Comparison of ENCODE assay signal across 12 mouse cellular contexts in genomic region chr11:5432330-5432729, GRCm38 (mm10). TPM values are rescaled to one million over a fixed set of nuclear protein-coding genes. Genes with fewer than 3 reads are reported as not detected.
A peak's percentile ranks its signal among the peaks of the same experiment; 100 is the strongest.
DNase-seq lines count a peak whose midpoint lies in the region; ATAC-seq and TF ChIP-seq lines count a peak whose summit lies in the region.
"Had no signal": no experiment of that assay in that cellular context is flagged by ENCODE, and none has a peak within 500 bp of the region (broad histone marks: within the 10 kb centered on the region; RNA-seq: fewer than 3 reads in every experiment).

No protein-coding gene starts in this region.

- intact Hi-C loops in left cerebral cortex, postnatal 36 days (cut with DNase I), result loop anchor here (2.0 kb wide), 1 partner anchor 66 kb away; no protein-coding TSS in a partner anchor

- no peak overlapping the region for H3K27ac ChIP-seq in spleen, adult 2 months (ENCODE audit: insufficient read depth, low read length)
- H3K27ac ChIP-seq in hindbrain, embryonic 16.5 days (ENCODE audit: low read depth, low read length), result no peak overlapping the region
- H3K27ac ChIP-seq: liver, embryonic 15.5 days; midbrain, embryonic 13.5 days had no signal

- no peaks in the 10 kb centered on the region for H3K27me3 ChIP-seq in spleen, adult 2 months (ENCODE audit: control insufficient read depth, insufficient read depth, low read length)
- H3K27me3 ChIP-seq in hindbrain, embryonic 16.5 days (replicated peaks; ENCODE audit: control insufficient read depth, insufficient read depth, low read length), result no peaks in the 10 kb centered on the region
- H3K27me3 ChIP-seq: liver, embryonic 15.5 days; midbrain, embryonic 13.5 days had no signal

- H3K4me3 ChIP-seq in spleen, adult 2 months (ENCODE audit: extremely low read depth, insufficient read depth, insufficient read length), result no peak overlapping the region
- no peak overlapping the region for H3K4me3 ChIP-seq in hindbrain, embryonic 16.5 days (ENCODE audit: low read length)
- H3K4me3 ChIP-seq: liver, embryonic 15.5 days; midbrain, embryonic 13.5 days had no signal

- 3% methylated on average over 2 of the region's 2 CpGs for WGBS in spleen, adult 2 months
- 47% methylated on average over 2 of the region's 2 CpGs for WGBS in hindbrain, embryonic 16.5 days

- H3K4me2 ChIP-seq in hindbrain, embryonic 16.5 days (ENCODE audit: low read length), result no peak overlapping the region
- H3K4me2 ChIP-seq: liver, embryonic 15.5 days; midbrain, embryonic 13.5 days had no signal

- no peaks in the 10 kb centered on the region for H3K36me3 ChIP-seq in spleen, adult 2 months (ENCODE audit: control insufficient read depth, insufficient read depth, low read length)
- H3K36me3 ChIP-seq in hindbrain, embryonic 16.5 days (ENCODE audit: control insufficient read depth, insufficient read depth, low read length), result no peaks in the 10 kb centered on the region
- H3K36me3 ChIP-seq: liver, embryonic 15.5 days; midbrain, embryonic 13.5 days had no signal

- no peak for TF ChIP-seq POLR2A in spleen, adult 2 months (IDR thresholded peaks at IDR 0.05; ENCODE audit: low read depth, low read length)

- peaks cover 22% of the 10 kb centered on the region; the same call in 1 of the 2 replicates for H3K4me1 ChIP-seq in spleen, adult 2 months (ENCODE audit: control insufficient read depth, insufficient read depth, insufficient read length)
- H3K4me1 ChIP-seq in hindbrain, embryonic 16.5 days (ENCODE audit: control insufficient read depth, insufficient read depth, low read depth, low read length), result peaks cover 5% of the 10 kb centered on the region; the same call in 1 of the 2 replicates

- peak; percentile 74 for DNase-seq in adrenal gland, adult 2 months
- no peak for DNase-seq in adrenal gland, postnatal 4 days (ENCODE audit: low spot score in 2 of 2)
- DNase-seq in 416B (ENCODE audit: low read depth), result peak; percentile 88
- DNase-seq in brain, adult 2 months (ENCODE audit: low read depth, low spot score), result peak; percentile 44
- peak; percentile 43 to 61 for DNase-seq in spleen, adult 2 months (ENCODE audit: low read depth in 1 of 2, low spot score in 2 of 2)
- DNase-seq in kidney, adult 9 months, result no peak
- DNase-seq in left cerebral cortex, postnatal 36 days (ENCODE audit: low spot score in 2 of 2), result no peak
- DNase-seq: kidney, postnatal 14 days; retina, postnatal 1 day had no signal

- H3K9ac ChIP-seq in hindbrain, embryonic 16.5 days (ENCODE audit: low read depth, low read length), result no peak overlapping the region
- H3K9ac ChIP-seq: liver, embryonic 15.5 days; midbrain, embryonic 13.5 days had no signal

- ATAC-seq in hindbrain, embryonic 16.5 days, result no peak
- ATAC-seq: midbrain, embryonic 13.5 days had no signal

- H3K9me3 ChIP-seq in hindbrain, embryonic 16.5 days (ENCODE audit: control insufficient read depth, low read length), result no peaks in the 10 kb centered on the region
- H3K9me3 ChIP-seq: liver, embryonic 15.5 days; midbrain, embryonic 13.5 days had no signal

- TF ChIP-seq CTCF in spleen, adult 2 months (IDR thresholded peaks at IDR 0.05; ENCODE audit: extremely low read depth, insufficient read depth, insufficient read length, insufficient replicate concordance), result no peak

RNA-seq across cellular contexts. Expression of gene Znrf3, which starts 12.3 kb away (rescaled TPM):
- total RNA-seq in adrenal gland, adult 2 months (2021), result 10 to 100 TPM; 21.8 to 27.9 TPM
- polyA plus RNA-seq in adrenal gland, adult 2 months (2012; rRNA removed), result 11.9 and 15.7 TPM in 2 replicates
- 10 to 100 TPM; 44.3 to 44.6 TPM for total RNA-seq in adrenal gland, postnatal 4 days (2021)
- 4.3 and 4.6 TPM in 2 replicates for polyA plus RNA-seq in spleen, adult 2 months (2012; rRNA removed)
- total RNA-seq in left cerebral cortex, postnatal 36 days (2021), result 10 to 100 TPM; 19.5 to 20.2 TPM
- 7.4 and 8.1 TPM in 2 replicates for polyA plus RNA-seq in hindbrain, embryonic 16.5 days (2015; fragmentation: Nextera tagmentation; extraction: Ambion mirVana)

Comparison
In these comparisons a context has a peak if more than half of its experiments do, and no peak if none do; other contexts are left out.
1. DNase-seq: peak in adrenal gland, adult 2 months (single experiment), 416B (single experiment), brain, adult 2 months (single experiment) and spleen, adult 2 months (2 of 2); none in adrenal gland, postnatal 4 days (0 of 2), kidney, adult 9 months (single experiment) and left cerebral cortex, postnatal 36 days (0 of 2).